Mouse (Mus musculus) ZHBTc4 (cell line): ENCODE measurements around the gene Stk25.

Source experiments
- DNase-seq: peaks from one replicate; pipeline ENCODE4 v3.0.0-alpha.2; 2011; ENCODE audit warnings: low read depth, low spot score

Gene Stk25

DNA sequence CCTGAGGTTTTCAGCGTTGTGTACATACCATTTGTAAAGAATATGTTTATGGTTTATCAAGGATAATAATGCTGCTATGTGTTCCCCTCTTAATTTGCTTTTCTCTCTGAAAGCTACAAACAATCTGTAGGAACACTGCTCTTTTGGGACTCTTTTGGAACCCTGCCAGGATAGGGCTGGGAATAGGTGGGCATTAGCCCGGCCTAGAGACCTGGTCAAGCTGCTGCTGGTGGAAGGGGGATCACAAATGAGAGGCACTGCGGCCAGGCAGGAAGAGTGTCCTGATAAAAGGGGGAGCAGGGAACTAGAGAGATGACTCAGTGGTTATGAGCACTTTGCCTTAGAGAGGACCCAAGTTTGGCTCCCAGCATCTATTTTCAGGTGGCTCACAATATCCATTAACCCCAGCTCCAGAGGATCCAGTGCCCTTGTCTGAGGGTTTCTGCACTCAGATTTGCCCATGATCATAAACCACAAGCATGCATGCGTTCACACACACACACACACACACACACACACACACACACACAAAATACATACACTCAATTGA, 49.7 kb downstream of the Stk25 start:
- no peak for DNase-seq

DNA sequence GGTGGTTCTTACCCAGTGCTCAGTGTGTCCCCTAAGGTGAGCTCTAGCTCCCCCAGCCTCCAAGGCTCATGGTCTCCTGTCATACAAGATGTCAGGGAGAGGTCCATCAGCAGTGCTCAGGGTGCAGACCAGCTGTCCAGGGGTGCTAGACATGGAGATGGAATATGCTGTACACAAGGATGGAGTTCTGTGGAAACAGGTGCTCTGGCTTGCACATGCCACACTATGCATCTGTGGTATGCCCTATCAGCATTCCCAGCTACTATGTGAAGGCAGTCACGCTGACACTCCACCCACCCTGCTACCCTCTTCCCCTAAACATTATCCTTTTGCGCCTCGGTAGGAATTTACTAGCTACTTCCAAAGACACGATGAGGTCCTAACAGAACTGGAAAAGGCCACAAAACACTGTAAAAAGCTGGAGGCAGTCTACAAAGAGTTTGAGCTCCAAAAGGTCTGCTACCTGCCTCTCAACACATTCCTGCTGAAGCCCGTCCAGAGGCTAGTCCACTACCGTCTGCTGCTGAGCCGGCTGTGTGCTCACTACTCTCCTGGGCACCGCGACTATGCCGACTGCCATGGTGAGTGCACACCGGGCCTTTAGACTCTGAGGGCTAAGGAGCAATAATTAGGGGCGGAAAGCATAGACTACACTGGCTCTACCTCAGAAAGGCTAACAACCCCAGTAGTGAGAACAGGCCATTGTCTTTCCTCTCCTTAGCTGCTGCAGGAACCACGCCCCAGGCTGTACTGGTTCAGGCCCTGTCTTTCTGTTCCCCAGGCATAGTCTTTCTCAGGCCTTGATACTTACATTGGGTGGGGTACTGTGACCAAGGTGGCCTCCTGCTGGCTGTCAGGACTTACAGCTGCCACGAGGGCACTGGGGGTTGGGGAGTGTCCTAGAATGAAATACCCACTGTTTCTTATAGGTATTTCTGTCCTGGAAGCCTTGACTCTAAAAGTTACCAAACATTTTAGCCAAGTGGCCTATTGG, 51.1 kb downstream of the Stk25 start:
- peak; percentile 86 for DNase-seq

DNA sequence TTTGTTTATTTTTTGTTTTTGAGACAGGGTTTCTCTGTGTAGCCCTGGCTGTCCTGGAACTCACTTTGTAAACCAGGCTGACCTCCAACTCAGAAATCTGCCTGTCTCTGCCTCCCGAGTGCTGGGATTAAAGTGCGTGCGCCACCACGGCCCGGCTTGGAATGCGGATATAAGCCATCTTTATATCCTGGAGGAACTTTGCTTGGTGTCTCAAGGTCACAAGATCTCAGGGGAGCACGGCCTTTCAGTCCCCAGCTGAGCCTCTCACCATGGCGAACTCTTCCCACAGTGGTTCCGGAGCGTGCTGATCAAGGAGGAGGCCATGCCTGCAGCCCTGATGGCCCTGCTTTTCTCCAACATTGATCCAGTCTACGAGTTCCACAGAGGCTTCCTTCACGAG, 54.5 kb downstream of the Stk25 start:
- DNase-seq, result peak; percentile 77

DNA sequence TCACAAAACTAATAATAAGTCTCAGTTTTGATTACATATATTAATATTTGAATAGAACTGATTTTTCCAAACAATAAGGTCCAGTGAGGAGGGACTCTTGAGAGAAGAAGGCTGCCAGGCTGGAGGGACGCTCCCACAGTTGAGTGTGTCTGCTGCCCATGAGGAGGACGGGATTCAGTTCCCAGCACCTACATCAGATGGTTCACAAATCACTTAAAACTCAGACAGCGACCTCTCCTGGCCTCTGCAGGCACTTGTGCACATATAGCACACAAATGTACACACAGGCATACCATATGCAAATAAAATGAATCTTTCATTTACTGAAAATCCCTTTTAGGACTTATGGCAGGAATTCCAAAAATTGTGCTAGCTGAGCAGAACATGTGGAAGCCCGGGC, 55.5 kb downstream of the Stk25 start:
- peak; percentile 37 for DNase-seq

DNA sequence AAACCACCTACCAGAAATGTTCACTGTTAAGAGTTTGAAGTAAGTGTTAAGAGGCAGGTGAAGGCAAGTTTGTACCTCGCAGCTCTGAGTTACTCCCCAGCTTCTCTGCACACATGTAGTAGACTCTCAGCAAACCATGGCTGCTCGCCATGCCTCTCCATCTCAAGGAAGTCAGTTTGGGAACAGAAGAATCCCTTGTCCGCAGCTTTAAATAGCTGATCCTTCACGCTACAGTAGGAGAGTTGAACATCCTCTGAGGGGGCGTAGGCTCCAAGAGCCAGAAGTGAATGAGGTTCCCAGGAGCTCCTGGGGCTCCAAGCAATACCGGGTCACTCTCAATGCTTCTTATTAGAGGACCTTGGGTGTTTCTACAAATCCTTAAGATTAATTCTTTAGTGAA, 62.5 kb downstream of the Stk25 start:
- no peak for DNase-seq

DNA sequence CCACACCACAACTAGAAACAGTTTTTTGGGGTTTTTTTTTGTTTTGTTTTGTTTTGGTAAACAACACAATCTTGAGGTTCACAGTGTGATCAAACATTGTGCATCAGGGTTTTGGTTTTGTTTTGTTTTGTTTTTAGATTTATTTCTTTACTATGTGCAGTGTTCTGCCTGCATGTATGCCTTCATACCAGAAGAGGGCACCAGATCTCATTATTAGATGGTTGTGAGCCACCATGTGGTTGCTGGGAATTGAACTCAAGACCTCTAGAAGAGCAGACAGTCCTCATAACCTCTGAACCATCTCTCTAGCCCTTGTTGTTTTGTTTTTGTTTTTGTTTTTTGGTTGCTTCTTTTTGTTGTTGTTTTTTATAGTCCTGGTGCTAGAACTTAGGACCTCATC, 64.5 kb downstream of the Stk25 start:
- peak; percentile 12 for DNase-seq

DNA sequence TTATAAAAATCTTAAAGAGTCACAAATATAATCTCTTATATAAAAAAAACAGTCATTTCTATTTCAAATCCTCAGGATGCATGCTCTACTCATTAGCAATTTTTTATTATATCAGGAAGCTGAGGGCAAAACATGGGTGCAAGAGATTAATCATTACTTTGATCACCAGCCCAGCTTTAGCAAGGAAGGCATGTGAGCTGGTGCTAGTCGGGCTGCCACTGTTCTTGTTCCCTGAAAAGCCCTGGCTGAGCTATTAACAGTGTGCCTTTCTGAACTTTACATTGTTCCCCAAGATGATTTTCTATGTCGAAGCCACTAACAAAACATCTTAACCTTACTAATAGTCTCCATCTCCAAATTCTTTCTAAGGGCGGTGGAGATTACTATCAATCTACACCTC, 70.1 kb downstream of the Stk25 start:
- DNase-seq, result no peak

DNA sequence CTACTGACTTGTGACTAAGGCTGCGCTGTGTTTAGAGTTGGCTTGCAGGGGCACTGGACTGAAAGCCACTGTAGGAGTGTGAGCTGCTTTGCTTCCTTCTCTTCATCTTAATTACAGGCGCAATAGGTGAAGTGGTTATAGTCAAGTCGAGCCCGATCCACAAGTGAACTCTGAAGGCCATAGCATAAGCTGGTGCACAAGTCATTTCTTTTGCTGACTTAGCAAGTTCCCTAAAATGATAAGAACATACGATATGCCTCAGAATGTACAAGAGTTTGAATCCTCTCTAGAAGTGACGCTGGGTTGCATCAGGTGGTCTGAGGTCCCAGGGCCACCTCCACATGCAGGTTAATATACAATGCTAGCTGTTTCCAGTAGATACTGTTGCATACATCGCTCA, 76.9 kb downstream of the Stk25 start:
- DNase-seq, result no peak

DNA sequence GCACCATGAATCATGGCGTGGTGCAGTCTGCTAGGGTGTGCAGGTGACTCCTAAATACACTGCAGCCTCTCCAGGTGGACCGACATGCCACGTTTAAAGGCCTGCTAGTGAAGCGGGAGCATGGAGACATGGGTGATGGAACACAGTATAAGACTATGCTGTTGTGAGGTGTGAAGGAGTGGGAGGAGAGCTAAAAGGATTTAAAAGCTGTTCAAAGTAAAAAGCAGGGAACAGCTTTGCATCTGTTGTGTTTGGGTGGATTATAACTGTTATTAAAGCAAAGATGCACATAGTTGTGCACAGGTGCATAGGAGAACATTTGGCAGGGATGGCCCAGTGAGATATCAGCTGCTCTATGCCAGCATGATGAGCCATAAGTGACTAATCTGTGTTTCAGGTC, 80.6 kb downstream of the Stk25 start:
- DNase-seq, result no peak

DNA sequence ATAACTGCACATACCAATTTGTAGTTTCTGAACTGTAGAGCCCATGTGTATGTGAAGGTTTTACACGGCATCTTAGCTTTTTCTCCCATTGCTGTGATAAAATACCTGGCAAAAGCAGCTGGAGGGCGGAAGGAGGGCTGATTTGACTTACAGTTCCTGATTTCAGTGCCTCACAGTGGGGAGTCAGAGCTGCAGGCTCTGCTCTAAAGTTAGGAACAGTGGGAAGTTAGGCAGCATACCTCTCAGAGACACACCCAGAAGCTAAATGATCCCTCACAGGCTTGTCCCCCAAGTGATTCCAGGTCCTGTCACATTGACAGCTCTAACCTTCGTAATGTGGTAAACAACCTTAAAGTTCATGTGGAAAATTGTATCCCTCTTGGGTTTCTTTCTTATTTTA, 81.4 kb downstream of the Stk25 start:
- DNase-seq, result peak; percentile 80
